Mouse (Mus musculus): Measurements from ENCODE around the gene Mdp1. TPM values are rescaled to one million over a fixed set of nuclear protein-coding genes. Genes with fewer than 3 reads are reported as not detected.

Gene Mdp1
- total RNA-seq, 2 experiments from 2014 or later, result 20.9 to 22.2 TPM

DNA sequence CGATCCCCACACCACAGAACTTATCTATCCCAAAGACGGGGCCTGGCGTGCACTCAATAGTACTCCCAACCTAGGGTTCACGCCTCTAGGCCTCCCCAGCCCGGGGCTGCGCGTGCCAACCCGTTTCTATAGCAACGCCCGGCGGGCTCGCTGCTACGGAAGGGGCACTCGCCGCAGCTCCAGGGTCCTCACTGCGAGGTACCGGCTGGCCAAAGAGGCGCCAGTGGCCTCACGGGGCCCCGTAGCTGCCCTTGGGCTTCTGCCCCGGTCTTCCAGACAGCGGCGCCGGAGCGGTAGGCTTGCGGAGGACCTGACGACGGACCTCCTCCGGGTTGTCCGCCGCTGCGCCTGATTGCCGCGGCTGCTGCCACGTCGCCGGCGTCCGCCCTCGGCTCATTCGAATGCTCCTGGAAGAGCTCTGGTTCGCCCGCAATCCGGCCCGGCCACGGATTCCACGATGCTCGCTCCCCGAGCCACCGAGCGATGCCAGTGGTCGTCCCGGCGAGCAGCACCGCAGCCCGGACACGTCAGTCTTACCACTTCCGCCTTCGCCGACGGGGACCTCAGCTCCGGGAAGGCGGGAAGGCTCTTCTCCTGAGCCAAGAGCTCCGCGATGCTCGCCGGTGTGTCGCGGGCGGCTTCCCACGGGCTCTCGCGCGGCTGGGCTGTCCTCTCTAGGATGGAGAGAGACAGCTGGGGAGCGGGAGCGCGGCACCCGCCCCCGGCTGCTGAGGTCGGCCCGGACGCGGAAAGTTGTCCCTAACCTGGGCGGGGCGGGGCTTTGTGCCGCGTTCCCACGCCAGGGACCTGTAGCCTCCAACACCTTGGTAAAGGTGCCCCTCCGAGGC is 17.0 kb downstream of the Mdp1 start, which contains the start of gene Tm9sf1:
Tm9sf1 (minus strand) TSS at position 747 of the 848 bp plus-strand sequence.
- DNase-seq, result peak; percentile 82

DNA sequence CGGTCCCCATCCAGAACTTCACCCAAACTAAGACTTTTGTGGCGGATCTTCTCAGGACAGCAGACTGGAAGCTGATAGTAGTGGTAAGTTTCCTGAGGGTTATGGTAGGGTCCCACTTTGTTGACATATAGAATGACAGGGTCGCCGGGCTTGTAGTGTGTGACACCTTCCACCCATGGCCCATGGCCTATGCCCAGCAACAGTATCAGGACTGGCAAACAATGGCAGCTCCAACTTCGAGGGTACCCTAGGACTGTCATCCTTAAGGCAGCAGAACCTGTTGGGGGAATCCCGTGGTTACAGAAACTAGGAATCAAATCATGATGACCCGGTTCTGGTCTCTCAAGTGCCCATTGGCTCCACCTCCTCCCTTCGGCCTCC is 17.6 kb downstream of the Mdp1 start:
- DNase-seq, result no peak

DNA sequence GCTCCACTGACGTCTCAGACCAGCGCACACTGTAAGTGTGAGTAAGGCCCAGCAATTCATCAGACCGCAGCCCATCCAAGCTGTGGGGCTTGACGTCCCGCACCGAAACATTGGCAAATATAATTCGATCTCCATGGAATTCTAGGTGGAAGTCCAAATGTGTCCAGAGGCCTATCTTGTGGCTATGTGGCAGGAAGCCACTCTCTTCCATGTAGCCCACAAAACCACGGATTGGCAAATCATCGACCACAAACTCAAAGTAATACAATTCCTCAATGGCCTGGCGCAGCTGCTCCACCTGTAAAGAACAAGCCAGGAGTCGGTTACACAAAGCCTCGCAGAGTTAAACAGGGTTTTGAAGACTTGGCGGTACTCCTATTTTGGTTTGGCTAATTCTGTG is 19.0 kb downstream of the Mdp1 start:
- DNase-seq, result no peak

DNA sequence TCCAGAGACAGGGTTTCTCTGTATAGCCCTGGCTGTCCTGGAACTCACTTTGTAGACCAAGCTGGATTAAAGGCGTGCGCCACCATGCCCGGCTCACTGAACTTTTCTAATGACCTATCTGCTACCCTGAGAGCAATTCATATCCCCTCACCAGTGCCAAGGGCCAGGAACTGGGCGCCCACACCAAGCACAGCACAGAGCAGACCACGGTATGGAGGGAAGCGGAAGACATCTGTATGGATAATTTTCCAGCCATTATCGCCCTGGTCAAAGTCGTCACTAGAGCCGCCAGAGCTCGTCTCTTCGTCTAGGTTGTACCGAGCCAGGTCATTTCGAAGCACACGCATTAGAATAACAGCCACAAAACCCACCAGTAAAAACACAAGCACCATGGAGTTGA is 19.5 kb downstream of the Mdp1 start:
- no peak for DNase-seq

DNA sequence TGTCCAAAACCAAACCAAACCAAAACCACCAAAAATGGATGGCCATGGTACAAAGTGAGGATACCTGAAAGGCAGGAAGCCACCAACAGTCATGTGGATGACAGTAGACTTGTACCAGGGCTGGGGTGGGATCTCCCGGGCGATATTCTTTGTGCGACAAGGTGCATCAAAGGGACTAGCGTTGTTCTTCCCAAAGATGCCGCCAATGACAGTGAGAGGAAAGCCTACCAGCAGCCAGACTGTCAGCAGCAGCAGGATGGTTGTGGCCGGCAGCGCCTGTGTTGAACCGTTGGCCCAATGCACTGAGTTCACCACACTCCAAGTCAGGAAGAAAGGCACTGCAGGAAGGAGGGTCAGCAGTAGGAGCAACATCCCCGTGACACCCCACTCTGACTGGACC is 22.5 kb downstream of the Mdp1 start, which contains the start of gene Gm49378:
Gm49378 (minus strand) TSS at position 101 of the 400 bp plus-strand sequence.
- no peak for DNase-seq

DNA sequence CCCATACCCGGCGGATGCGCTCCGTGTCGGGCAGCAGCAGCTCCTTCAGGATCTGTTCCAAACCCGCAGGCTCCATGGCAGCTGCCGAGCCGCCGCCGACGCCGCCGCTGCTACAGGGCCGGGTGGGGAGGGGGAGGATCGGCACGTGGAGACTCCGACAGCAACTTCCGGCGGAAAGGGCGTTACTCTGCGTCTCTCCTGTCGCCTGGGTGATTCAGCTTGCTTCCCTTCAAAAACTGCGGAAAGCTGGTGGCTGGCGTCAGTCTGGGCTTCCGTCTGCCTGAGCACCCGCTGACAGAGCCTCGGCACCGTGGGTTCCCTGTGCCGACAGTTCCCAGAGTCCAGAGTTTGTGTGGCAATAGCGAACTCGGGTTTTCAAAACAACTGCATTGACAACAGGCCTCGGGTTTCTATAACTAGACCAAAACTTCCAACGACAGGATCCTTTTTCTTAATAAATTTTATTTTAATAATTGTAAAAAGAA is 24.7 kb downstream of the Mdp1 start, which contains the start of gene Ipo4:
Ipo4 (minus strand) TSS at position 435 of the 485 bp plus-strand sequence.
- peak; percentile 85 for DNase-seq

DNA sequence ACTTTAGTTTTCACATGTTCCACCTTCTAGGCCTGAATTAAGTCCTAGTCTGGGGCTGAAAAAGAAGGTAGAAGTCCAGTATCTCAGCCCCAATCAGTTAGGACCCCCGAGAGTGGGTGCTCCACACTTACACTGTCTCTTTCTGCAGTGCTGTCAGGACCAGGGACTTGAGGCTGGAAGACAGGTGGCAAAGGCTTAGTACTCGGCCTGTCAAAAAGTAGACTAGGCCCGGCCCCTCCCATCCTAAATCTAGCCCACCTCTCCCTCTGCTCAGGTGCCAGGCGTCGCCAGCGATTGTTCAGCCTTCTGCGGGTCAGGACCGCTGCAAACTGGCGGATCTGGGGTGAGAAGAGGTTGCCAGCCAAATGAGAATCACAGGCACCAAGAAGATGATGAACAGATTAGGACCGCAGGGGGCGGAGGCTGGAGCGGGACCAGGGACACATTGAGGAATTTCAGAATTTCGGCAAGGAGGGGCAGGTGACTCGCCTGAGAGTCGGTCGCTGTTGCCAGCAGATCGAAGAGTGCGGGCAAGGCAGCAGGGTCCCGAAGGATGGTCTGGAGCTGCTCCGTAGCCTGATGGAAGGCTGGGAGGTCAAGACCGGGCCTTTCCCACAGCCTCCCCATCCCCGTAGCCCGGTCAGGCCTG is 25.3 kb downstream of the Mdp1 start:
- DNase-seq, result peak; percentile 56

DNA sequence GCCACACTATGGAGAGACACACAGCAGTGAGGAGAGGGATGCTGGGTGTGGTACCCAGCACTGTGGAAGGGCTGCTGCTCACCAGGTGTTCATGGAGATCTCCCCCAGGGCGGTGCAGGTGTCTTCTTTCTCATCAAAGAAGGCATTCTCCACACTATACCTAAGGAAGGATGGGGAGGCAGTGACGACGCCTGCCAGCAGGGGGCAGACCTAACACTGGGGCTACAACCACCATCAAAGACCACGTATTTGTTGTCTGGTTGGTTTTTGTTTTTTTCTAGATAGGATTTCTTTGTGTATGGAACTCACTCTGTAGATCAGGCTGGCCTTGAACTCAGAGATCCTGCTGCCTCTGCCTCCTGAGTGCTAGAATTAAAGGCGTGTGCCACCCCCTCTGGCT is 31.0 kb downstream of the Mdp1 start:
- peak; percentile 58 for DNase-seq

DNA sequence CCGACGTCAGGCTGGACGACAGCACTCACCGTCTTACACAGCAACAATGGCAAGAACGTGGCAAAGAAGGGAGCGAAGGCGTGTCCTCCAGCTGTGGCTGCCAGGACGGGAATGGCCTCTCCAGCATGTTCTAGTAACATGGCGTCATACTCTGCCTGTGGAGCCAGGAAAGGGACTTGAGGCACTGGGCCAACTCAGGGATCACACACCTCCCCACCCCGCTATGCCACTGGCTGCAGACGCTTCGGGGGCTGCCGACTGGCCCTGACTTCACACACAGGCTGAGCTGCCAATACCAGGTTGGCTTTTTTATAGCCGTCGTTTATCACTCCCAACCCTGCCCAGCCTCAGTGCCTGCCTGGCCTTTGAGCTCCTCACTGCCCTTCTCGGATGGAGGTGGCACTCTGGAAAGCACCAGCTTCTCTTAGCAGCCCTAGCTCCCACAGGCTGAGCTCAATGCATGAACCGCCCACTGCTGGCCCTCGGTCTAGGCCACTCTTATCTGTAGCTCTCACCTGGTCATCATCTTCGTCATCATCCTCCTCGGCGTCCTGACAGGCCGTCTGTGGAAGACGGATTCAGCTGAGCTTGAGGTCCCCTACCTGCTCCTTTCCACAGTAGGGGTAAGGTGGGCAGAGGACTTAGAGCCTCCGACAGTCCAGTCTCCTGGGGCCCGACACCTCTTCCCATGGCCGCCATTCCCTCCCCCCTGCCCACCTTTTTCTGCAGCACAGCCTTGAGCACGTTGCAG is 32.1 kb downstream of the Mdp1 start:
- no peak for DNase-seq

DNA sequence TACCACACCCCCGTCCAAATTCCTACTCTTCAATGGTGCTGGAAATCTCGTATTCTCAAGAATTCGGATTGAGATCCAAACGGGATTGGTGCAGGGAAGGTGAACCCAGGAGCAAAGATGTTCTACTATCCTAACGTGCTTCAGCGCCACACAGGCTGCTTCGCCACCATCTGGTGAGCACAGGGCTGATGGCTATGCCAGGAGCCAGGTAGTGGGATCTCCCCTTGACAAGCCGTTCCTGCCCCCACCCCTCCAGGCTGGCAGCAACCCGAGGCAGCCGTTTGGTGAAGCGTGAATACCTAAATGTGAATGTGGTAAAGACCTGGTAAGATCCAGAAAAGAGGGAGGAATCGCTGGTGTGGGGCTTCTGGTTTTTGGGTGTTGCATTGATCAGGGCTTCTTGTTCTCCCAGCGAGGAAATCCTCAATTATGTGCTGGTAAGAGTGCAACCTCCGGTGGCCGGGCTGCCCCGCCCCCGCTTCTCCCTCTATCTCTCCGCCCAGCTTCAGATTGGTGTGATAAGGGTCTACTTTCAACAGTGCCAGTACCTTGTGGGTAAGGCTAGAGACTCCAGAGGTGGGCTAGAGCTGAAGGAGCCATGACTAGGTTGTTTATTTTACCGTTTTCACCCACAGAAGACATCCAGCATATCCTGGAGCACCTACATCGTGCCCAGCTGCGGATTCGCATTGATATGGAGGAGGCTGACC is 41.7 kb downstream of the Mdp1 start:
- no peak for DNase-seq

DNA sequence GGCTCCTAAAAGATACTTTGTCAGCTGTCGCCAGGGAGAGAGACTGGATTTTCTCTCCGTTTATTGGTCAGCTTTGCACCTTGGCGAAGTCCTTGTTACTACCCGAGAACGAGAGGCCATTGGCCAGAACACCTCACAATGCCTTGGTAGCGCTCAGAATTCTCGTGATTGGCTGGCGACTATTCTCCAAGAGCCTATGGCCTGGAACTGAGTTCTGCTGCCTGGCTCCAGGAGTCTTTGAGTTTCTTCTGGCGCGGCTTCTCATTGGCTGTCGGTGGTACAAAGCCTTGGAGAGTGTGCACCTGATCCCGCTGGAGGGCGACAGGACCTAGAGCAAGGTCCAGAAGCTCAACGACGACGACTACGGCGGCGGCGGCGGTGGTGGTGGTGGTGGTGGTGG is 42.5 kb downstream of the Mdp1 start, which contains the start of gene Rec8:
Rec8 (plus strand) TSS at position 216 of the 400 bp plus-strand sequence.
- DNase-seq, result no peak

DNA sequence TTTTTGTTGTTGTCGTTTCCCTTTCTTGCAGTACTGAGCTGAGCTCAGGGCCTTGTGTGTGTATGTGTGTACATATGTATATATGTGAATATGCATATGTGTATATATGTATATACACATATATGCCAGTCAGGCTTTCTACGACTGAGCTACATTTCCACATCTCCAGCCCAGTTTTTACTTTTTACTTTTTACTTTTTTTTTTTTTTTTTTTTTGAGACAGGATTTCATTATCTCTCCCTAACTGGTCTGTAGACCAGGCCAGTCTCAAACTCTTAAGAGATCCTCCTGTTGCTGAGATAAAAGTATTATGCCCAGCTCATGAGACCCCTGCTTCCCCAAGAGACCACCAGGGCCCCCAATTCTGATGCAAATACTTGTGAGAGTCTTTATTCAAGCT is 43.5 kb downstream of the Mdp1 start:
- DNase-seq, result no peak

DNA sequence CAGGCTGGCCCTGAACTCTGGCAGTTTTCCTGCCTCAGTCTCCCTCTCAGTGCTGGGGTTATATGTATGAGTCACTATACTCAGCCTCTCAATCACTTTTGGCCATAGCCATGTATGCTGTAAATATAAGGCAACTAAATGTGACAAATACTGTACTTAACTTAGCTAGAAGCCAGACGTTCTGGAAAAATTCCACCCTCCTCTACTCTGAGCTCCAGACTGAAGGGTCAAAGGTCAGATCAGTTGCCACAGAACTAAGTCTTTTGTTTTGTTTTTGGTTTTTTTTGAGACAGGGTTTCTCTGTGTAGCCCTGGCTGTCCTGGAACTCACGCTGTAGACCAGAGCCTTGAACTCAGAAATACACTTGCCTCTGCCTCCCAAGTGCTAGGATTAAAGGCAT is 44.4 kb downstream of the Mdp1 start:
- DNase-seq, result no peak

DNA sequence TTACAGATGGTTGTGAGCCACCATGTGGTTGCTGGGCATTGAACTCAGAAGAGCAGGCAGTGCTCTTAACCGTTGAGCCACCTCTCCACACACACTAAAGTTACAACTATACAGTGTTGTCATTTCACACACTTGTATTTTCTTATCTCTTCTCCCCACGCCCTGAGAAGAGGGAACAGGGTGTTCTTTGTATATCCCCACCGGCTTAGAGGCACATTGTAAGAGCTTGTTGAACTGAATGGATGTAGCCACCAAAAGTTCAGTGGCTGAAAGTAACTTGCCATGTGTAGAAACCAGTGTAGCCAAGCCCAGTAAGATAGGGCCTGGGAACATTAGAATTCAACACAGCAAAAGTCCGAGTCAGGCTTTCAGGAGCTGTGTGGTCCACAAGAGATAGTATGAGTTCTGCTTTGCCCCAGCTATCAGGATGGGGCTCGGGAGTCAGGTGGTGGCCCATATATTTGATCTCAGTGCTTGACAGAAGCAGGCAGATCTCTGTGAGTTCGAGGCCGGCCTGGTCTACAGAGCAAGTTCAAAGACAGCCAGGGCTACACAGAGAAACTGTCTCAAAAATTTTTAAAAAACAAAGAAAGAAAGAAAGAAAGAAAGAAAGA is 45.6 kb downstream of the Mdp1 start:
- no peak for DNase-seq

DNA sequence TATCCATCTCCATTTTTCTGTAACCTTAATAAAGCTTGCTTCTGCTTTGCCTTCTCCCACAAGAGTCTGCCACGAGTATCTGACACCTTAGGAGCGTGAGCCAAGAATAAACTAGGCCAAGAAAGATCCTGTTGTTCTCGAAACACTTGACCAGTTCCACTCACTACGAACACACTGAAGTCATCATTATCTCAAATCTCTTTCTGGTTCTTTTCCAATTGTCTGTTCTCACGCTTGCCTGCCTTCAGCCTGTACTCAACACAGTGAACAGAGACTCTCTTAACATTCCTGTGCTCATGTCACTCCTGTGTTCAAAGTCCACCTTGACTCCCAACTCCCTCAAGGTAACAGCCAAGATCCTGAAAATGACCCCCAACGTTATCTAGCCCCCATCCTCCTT is 47.0 kb downstream of the Mdp1 start:
- no peak for DNase-seq

DNA sequence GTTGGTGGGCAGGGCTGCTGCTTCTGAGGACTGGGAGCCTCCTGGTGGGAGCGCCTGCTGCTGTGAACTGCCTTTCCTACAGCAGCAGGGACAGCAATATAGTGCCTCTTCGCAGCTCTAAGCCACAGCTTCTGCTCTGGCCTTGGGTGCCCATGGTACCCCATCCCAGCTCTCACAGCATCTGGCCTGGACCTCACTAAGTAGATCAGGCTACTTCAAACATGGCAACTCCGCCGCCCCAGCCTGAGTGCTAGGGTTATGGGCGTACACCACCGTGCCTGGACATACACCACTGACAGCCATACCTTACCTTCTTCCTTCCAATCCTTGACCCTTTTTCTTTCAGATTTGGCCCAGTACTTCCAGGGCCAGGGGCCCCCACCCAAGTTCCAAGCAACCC is 52.0 kb downstream of the Mdp1 start:
- no peak for DNase-seq

Other genes with a start within 250 kb of the Mdp1 start
- gene Dhrs4, start 181.8 kb downstream of the Mdp1 start, total RNA-seq (2021), result 10 to 100 TPM; 28.7 to 29.9 TPM
- 1 to 10 TPM; 2.5 to 3.9 TPM for gene Carmil3, start 169.9 kb downstream of the Mdp1 start, total RNA-seq (2021)
- gene Cpne6, start 150.1 kb downstream of the Mdp1 start, total RNA-seq (2021), result under 1 TPM in 1 of 2 experiments, not detected in 1; 0.14 TPM
- gene Nrl, start 135.5 kb downstream of the Mdp1 start, total RNA-seq (2021), result not detected
- gene Pck2, start 120.2 kb downstream of the Mdp1 start, total RNA-seq (2021), result 10 to 100 TPM; 15.0 to 21.4 TPM
- 10 to 100 TPM; 61.1 to 61.2 TPM for gene Dcaf11, start 100.5 kb downstream of the Mdp1 start, total RNA-seq (2021)
- not detected for gene A730061H03Rik, start 100.1 kb downstream of the Mdp1 start, total RNA-seq (2021)
- 100 to 1,000 TPM; 403 to 446 TPM for gene Fitm1, start 84.9 kb downstream of the Mdp1 start, total RNA-seq (2021)
- 10 to 100 TPM; 56.3 to 58.7 TPM for gene Psme1, start 82.4 kb downstream of the Mdp1 start, total RNA-seq (2021)
- gene Emc9, start 75.2 kb downstream of the Mdp1 start, total RNA-seq (2021), result 10 to 100 TPM; 45.2 to 49.9 TPM
- 10 to 100 TPM; 74.4 to 85.8 TPM for gene Psme2, start 69.4 kb downstream of the Mdp1 start, total RNA-seq (2021)
- gene Rnf31, start 68.8 kb downstream of the Mdp1 start, total RNA-seq (2021), result 10 to 100 TPM; 15.9 to 16.4 TPM
- gene Irf9, start 56.9 kb downstream of the Mdp1 start, total RNA-seq (2021), result 1 to 10 TPM; 5.0 to 5.7 TPM
- under 1 TPM; 0.56 to 0.70 TPM for gene Rec8, start 42.5 kb downstream of the Mdp1 start, total RNA-seq (2021)
- 10 to 100 TPM; 68.3 to 77.1 TPM for gene Ipo4, start 24.6 kb downstream of the Mdp1 start, total RNA-seq (2021)
- 1 to 10 TPM; 1.1 to 2.7 TPM for gene Gm49378, start 22.6 kb downstream of the Mdp1 start, total RNA-seq (2021)
- 10 to 100 TPM; 29.2 to 33.2 TPM for gene Tm9sf1, start 16.7 kb downstream of the Mdp1 start, total RNA-seq (2021)
- gene Tssk4, start 10.3 kb downstream of the Mdp1 start, total RNA-seq (2021), result 1 to 10 TPM in 1 of 2 experiments, under 1 TPM in 1; 0.54 to 1.1 TPM
- gene Gmpr2, start 11.4 kb upstream of the Mdp1 start, total RNA-seq (2021), result 1 to 10 TPM; 5.9 to 8.6 TPM
- 100 to 1,000 TPM; 242 to 253 TPM for gene Nedd8, start 11.6 kb upstream of the Mdp1 start, total RNA-seq (2021)
- gene Tinf2, start 21.3 kb upstream of the Mdp1 start, total RNA-seq (2021), result 10 to 100 TPM; 11.7 to 14.9 TPM
- under 1 TPM; 0.19 to 0.50 TPM for gene Tgm1, start 53.4 kb upstream of the Mdp1 start, total RNA-seq (2021)
- gene Rabggta, start 61.8 kb upstream of the Mdp1 start, total RNA-seq (2021), result 10 to 100 TPM in 1 of 2 experiments, 1 to 10 TPM in 1; 9.4 to 10.2 TPM
- gene Dhrs1, start 85.2 kb upstream of the Mdp1 start, total RNA-seq (2021), result 10 to 100 TPM; 33.2 to 33.3 TPM
- gene Nop9, start 85.2 kb upstream of the Mdp1 start, total RNA-seq (2021), result 10 to 100 TPM; 13.4 to 15.2 TPM
- gene Cideb, start 98.0 kb upstream of the Mdp1 start, total RNA-seq (2021), result not detected
- gene Ltb4r2, start 100.9 kb upstream of the Mdp1 start, total RNA-seq (2021), result under 1 TPM; 0.07 to 0.14 TPM
- under 1 TPM; 0.16 to 0.61 TPM for gene Ltb4r1, start 105.5 kb upstream of the Mdp1 start, total RNA-seq (2021)
- 1 to 10 TPM; 5.9 to 9.4 TPM for gene Adcy4, start 123.6 kb upstream of the Mdp1 start, total RNA-seq (2021)
- 1 to 10 TPM; 3.9 to 4.2 TPM for gene Ripk3, start 128.4 kb upstream of the Mdp1 start, total RNA-seq (2021)
- 10 to 100 TPM in 1 of 2 experiments, 1 to 10 TPM in 1; 9.3 to 14.8 TPM for gene Nfatc4, start 162.6 kb upstream of the Mdp1 start, total RNA-seq (2021)
- 10 to 100 TPM in 1 of 2 experiments, 1 to 10 TPM in 1; 9.3 to 15.3 TPM for gene Nynrin, start 193.5 kb upstream of the Mdp1 start, total RNA-seq (2021)
- gene Cbln3, start 223.9 kb upstream of the Mdp1 start, total RNA-seq (2021), result under 1 TPM; 0.16 to 0.29 TPM
- gene Khnyn, start 224.4 kb upstream of the Mdp1 start, total RNA-seq (2021), result 10 to 100 TPM in 1 of 2 experiments, 1 to 10 TPM in 1; 8.0 to 11.6 TPM
- 10 to 100 TPM; 73.3 to 82.4 TPM for gene Sdr39u1, start 239.8 kb upstream of the Mdp1 start, total RNA-seq (2021)

Data from gastrocnemius, postnatal 10 days (tissue).